Mouse (Mus musculus) Patski (cell line): ENCODE results near the gene Dcaf1. TPM values are rescaled to one million over a fixed set of nuclear protein-coding genes. Genes with fewer than 3 reads are reported as not detected.
A peak's percentile ranks its signal among the peaks of the same experiment; 100 is the strongest.

Experiments
- ATAC-seq: fragments of 100-300 bp; one replicate; pipeline ENCODE4 v1.8.0; 2021
- CTCF ChIA-PET: fragments of 350-600 bp; sonication (Branson Sonifier 250); formaldehyde crosslinking; loops from one replicate; lab custom pipeline; 2022; ENCODE audit warnings: inconsistent platforms; lab: Charles Lee
- POLR2A ChIA-PET: fragments of 350-600 bp; sonication (Branson Sonifier 250); formaldehyde crosslinking; loops from one replicate; lab custom pipeline; 2022; ENCODE audit warnings: antibody characterized with exemption, inconsistent platforms; lab: Charles Lee
- DNase-seq: peaks from one replicate; pipeline ENCODE4 v3.0.0-alpha.2; 2011; ENCODE audit warnings: low read depth, low spot score
- H3K27me3 ChIP-seq: fragments of 371-371 bp; one replicate; pipeline ENCODE4 v1.5.1; 2021
- CTCF ChIP-seq: fragments of 100-300 bp; IDR thresholded peaks from one replicate; pipeline ENCODE4 v1.5.1; 2021
- in situ Hi-C: fragments of 300-500 bp; cut with MboI; formaldehyde crosslinking; loops from 3 replicates; pipeline ENCODE4 v1.11.1; 2018; ENCODE audit warnings: low pct_unique_long_range_greater_than_20kb, mixed read lengths
- polyA plus RNA-seq: library from polyadenylated mRNA; unstranded; gene quantifications from one replicate; pipeline ENCODE4 v1.2.3, GENCODE M21; 2021

The Dcaf1 gene
- polyA plus RNA-seq, 1 experiment from 2014 or later, result 30.8 TPM

DNA sequence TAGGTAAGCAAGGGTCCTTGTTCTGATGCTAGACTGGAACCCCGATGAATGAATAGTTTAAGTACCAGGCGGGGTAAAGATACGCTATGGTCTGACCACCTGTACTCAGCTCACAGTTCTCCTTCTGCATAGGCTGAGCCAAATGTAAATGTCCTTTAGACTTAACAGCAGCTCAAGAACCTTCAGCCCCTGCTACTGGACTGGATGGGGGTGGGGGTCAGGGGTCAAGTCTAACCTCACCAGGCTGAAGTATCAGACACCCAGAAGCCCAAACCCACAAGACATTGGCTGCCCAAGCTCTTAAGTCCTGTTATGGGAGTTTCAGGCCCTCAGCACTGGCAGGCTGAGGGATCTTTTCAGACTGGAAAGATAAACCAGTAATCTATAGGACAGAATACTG is 66.7 kb downstream of the Dcaf1 start:
- DNase-seq (no peak), ATAC-seq (no peak)
- CTCF ChIA-PET, result interaction anchor here (1.6 kb wide), 1 partner anchor 10 kb away, joined by 4 read pairs; no protein-coding TSS in a partner anchor
- POLR2A ChIA-PET, result no interaction called here
- no peak for TF ChIP-seq CTCF
- no peaks in the 10 kb centered on the region for H3K27me3 ChIP-seq
- in situ Hi-C loops, result no loop called here

DNA sequence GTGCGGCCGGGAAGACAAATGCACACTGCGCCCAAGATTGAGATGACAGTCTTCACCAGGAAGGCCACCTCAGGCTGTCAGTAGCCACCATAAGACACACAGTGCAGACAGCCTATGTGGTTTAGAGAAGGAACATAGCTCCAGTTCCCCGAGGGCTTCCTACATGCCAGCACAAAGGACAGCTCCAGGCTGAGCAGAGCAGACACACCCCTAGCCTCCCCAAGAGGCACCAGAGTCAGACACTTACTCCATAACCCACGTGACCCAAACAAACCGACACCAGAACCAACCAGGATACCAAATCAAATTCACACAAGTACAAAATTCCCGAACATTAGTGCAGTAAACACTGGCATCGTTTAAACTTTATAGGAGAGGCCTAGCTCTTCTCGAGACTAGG is 67.6 kb downstream of the Dcaf1 start:
- no peaks in the 10 kb centered on the region for H3K27me3 ChIP-seq
- ATAC-seq (no peak), DNase-seq (no peak)
- in situ Hi-C loops, result no loop called here
- no peak for TF ChIP-seq CTCF
- POLR2A ChIA-PET, result no interaction called here
- CTCF ChIA-PET, result interaction anchor here (0.5 to 1.6 kb wide), 2 partner anchors 9 to 460 kb away, joined by 3 to 4 read pairs; no protein-coding TSS in a partner anchor

DNA sequence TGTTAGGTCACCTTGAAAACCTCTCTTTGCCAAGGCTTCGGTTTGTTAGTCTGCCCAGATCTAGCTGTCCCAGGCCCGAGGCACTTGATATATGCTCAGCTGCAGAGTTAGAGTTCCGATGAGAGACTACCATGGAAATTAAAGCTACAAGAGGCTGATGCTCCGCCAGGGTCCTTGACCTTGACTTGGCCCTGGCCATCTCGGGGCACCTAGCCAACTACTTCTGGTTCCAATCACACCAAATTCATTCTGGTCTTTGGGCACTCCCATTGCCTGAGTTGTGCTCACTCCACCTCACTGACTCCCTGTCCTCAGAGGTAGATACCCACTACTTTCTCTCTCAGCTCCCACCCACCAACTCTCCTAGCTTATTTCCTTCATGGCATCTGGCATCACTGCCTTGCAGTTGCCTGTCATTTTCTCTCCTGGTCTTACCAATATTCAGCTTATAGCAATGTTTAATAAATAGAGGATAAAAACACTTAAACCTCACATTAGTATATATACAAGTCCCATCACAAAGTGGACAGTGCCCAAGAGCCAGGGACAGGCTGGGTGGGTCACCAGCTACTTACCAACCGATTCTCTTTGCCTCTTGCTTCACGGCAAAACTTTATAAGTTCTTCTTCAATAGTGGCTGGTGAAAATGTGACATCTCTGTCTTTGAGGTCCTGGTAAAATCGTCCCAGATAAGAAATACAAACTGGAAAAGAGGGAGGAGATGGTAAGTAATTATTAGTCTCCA is 69.0 kb downstream of the Dcaf1 start:
- ATAC-seq (no peak), DNase-seq (no peak)
- TF ChIP-seq CTCF, result no peak
- in situ Hi-C loops, result loop anchor here (5.0 kb wide), 2 partner anchors 203 to 447 kb away; partner anchors contain the start of genes Hemk1 and Tex264
- H3K27me3 ChIP-seq, result no peaks in the 10 kb centered on the region
- ChIA-PET POLR2A (interaction anchor here (1.0 kb wide), 1 partner anchor 64 kb away, joined by 5 read pairs; no protein-coding TSS in a partner anchor), CTCF (interaction anchor here (1.5 kb wide), 1 partner anchor 12 kb away, joined by 3 read pairs; no protein-coding TSS in a partner anchor)

DNA sequence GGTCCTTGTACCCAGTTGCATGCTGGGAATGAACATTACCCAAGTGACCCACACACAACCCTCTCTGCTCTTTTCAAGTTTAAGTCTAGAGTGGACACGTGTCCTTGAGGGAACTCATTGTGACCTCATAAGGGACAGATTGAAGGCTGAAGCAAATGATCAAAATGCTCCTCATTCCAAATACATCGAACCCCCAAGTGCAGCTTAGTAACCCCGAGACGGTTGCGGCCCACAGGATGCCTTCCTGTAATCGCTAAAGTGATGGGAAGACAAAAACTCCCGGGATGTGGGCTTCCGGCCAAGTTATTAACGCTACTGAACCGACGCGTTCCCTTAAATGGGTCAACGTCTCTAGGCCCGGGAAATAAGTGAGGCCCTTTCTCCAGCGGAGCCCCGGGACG is 69.7 kb downstream of the Dcaf1 start:
- H3K27me3 ChIP-seq, result no peaks in the 10 kb centered on the region
- in situ Hi-C loops, result loop anchor here (5.0 kb wide), 2 partner anchors 204 to 446 kb away; partner anchors contain the start of genes Hemk1 and Tex264
- ATAC-seq (no peak), DNase-seq (no peak)
- TF ChIP-seq CTCF, result no peak
- CTCF ChIA-PET, result interaction anchor here (1.5 kb wide), 1 partner anchor 12 kb away, joined by 3 read pairs; no protein-coding TSS in a partner anchor
- POLR2A ChIA-PET, result interaction anchor here (1.0 kb wide), 1 partner anchor 65 kb away, joined by 5 read pairs; no protein-coding TSS in a partner anchor

DNA sequence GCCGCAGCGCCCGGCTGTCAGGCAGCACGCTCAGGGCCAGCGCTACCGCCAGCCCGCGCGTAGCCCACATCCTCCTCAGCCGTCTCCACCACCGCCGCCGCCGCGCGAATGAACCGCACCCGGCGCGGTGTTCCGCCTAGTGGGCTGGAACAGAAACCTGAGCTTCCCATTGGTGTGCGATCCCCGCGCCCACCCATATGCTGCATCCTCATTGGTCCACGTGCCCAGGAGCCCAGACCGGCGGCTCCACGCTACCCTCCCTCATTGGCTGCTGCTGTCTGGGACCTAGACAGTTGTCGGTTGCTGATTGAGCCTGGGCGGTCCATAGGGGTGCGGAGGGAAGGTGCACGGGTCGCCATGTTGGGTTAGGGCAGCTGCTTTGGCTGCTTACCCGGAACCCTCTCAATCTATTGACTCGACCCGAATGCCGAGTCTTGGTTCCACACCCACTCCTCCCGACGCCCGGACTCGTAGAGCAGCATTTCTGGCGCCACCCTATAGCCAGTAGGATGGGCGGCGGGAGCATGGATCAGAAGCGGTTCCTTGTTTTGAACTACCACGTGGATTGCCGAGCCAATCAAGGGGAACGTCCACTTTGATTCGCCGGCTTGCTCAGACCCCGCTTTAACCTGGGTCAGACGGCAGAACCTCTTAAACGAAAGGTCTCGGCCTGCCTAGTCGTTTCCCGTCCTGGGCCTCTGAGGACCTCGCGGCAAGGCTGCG is 70.3 kb downstream of the Dcaf1 start, which contains the start of gene Manf:
Gene Manf, minus strand, starts transcription at position 151 of the 723 bp plus-strand sequence.
- ATAC-seq (peak; percentile 96), DNase-seq (peak; percentile 88)
- ChIA-PET CTCF (interaction anchor here (1.5 kb wide), 1 partner anchor 11 kb away, joined by 3 read pairs; no protein-coding TSS in a partner anchor), POLR2A (interaction anchor here (1.0 kb wide), 1 partner anchor 66 kb away, joined by 5 read pairs; no protein-coding TSS in a partner anchor)
- in situ Hi-C loops, result loop anchor here (5.0 kb wide), 2 partner anchors 205 to 445 kb away; partner anchors contain the start of genes Hemk1 and Tex264
- TF ChIP-seq CTCF, result no peak
- H3K27me3 ChIP-seq, result peaks cover 5% of the 10 kb centered on the region

DNA sequence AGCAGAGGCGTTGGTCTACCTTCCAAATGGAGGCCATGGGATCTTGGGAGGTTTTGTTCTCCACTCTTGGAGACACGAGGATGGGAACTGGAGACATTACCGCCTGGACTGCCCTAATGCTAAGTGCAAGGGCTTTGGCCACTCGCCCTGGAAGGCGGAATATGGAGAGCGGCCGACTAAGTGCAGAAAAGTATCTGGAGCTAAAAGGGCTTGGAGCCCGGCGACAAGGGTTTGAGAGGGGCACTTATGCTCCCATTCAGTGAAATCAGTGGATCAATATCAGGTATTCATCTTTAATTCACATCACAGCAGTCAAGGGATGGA is 70.8 kb downstream of the Dcaf1 start:
- ATAC-seq (no peak), DNase-seq (no peak)
- TF ChIP-seq CTCF, result no peak
- in situ Hi-C loops, result loop anchor here (5.0 kb wide), 2 partner anchors 205 to 445 kb away; partner anchors contain the start of genes Hemk1 and Tex264
- ChIA-PET POLR2A (no interaction called here), CTCF (no interaction called here)
- peaks cover 10% of the 10 kb centered on the region for H3K27me3 ChIP-seq

DNA sequence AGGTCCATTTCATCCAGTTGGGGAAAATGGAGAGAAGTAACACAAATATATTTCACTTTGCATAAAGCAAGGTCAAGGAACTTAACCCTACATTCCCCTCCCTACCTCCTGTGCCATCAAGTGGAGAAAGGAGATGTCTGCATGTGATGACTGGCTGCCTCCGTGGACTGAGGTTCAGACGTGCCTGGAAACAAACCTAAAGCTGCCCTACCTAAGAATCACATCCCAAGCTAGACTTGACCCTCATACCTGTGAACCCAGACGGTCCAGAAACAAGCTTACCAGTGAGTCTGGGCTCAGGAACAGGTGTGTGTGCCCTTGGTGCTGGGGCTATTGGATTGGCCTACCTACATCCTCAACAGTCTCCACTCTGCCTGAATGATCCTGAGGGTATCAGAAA is 71.7 kb downstream of the Dcaf1 start:
- DNase-seq (no peak), ATAC-seq (no peak)
- peaks cover 11% of the 10 kb centered on the region for H3K27me3 ChIP-seq
- CTCF ChIA-PET, result no interaction called here
- TF ChIP-seq CTCF, result no peak
- in situ Hi-C loops, result loop anchor here (5.0 kb wide), 2 partner anchors 206 to 444 kb away; partner anchors contain the start of genes Hemk1 and Tex264
- POLR2A ChIA-PET, result no interaction called here

DNA sequence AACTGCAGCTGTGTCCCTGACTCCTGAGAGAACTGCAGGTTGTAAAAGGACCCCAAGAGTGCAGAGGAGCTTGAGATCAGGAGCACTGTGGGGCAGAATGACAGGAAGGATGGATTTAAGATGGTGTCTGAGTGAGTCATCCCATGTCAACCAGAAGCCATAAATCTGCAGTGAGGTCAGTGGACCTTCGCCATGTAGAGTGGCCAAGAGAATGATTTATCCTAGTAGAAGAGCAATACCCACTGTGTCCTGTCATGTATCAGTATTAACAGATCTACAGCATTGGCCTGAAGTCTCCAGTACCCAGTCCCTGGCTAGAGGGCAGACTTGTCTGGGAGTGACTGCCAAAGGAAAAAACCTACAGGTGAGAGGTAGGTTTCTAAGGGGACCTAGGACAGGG is 77.2 kb downstream of the Dcaf1 start:
- ChIA-PET CTCF (interaction anchor here (1.2 to 1.7 kb wide), 3 partner anchors 14 to 392 kb away, joined by 4 to 5 read pairs (median 4); partner anchors contain the start of gene Mapkapk3), POLR2A (no interaction called here)
- TF ChIP-seq CTCF, result no peak
- DNase-seq (no peak), ATAC-seq (no peak)
- in situ Hi-C loops, result no loop called here
- H3K27me3 ChIP-seq, result peaks cover 20% of the 10 kb centered on the region

DNA sequence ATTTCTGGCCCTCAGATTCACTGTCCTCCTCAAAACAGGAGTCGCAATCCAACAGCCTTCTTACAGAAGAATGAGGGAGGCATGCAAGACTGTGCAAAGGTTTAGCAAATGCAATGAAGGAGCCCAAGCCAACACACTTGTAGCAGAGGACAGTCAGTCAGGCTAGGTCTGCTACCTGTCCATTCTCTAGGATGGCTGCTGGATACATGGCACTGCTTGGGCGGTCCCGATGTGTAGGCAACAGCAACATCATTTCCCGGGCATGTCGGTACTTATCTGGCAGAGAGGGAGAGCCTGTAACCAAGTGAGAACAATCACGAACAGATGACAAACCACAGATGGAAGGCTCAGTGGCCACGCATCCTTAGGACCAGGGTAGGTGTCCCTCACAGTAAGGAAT is 79.9 kb downstream of the Dcaf1 start:
- no peak for ATAC-seq
- in situ Hi-C loops, result loop anchor here (5.0 kb wide), 1 partner anchor 391 kb away; no protein-coding TSS in a partner anchor
- ChIA-PET POLR2A (no interaction called here), CTCF (no interaction called here)
- peaks cover 19% of the 10 kb centered on the region for H3K27me3 ChIP-seq
- no peak for TF ChIP-seq CTCF
- no peak for DNase-seq

DNA sequence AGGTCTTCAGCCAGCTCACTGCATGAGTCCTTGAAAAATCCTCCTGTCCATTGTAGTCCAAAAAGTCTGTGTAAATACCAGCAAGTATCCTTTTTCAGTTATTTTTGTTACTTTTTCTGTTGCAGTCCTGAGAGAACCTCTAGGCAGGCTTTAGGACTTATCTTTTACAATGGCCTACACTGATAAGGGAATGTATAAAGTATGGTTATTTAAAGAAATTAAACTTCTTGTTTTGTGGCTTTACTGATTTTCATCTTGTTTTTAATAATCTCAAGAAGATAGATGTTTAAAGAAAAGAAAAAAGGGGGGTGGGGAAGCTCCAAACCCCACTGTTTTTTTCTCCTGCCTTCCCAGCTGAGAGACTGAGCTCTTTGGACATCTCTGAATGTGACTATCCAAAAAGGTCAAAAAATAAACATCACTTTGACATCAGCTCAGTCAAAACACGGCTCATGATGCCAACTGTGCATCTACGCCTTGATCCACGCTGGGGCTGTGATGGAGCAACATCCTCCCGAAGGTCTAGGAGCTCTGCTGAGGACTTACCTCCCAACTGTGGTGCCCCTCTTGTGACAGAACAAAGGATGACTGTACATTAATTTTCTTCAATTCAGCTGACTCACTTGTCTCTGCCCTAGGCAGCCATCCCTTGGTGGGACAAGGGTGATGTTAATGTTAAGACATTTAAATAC is 81.6 kb downstream of the Dcaf1 start:
- no peak for DNase-seq
- CTCF ChIA-PET, result interaction anchor here (1.0 to 1.2 kb wide), 3 partner anchors 10 to 391 kb away, joined by 3 to 5 read pairs (median 3); partner anchors contain the start of gene Manf
- ATAC-seq, result no peak
- H3K27me3 ChIP-seq, result peaks cover 15% of the 10 kb centered on the region
- in situ Hi-C loops, result loop anchor here (5.0 kb wide), 1 partner anchor 389 kb away; no protein-coding TSS in a partner anchor
- POLR2A ChIA-PET, result no interaction called here
- no peak for TF ChIP-seq CTCF
